Mouse (Mus musculus) heart, embryonic 14.5 days (tissue): ENCODE data around the gene Cops8. TPM values are rescaled to one million over a fixed set of nuclear protein-coding genes. Genes with fewer than 3 reads are reported as not detected.

ENCODE experiments used
- polyA plus RNA-seq: library from polyadenylated mRNA; unstranded; fragments of >200 nt; fragmentation: Nextera tagmentation; extraction: Ambion mirVana; gene quantifications from 2 replicates; pipeline ENCODE4 v1.2.1, GENCODE M21; 2014

The Cops8 gene
- polyA plus RNA-seq, 1 experiment from 2014 or later: 128 TPM

Other genes with a start within 250 kb of the Cops8 start
- gene Col6a3, start 241.0 kb downstream of the Cops8 start, polyA plus RNA-seq: 20.2 and 22.0 TPM in 2 replicates